Mouse (Mus musculus): Measurements from ENCODE around the gene Tmem163. TPM values are rescaled to one million over a fixed set of nuclear protein-coding genes. Genes with fewer than 3 reads are reported as not detected.

Gene Tmem163
- total and polyA plus RNA-seq, 2 experiments from 2014 or later: 78.2 to 91.4 TPM

DNA sequence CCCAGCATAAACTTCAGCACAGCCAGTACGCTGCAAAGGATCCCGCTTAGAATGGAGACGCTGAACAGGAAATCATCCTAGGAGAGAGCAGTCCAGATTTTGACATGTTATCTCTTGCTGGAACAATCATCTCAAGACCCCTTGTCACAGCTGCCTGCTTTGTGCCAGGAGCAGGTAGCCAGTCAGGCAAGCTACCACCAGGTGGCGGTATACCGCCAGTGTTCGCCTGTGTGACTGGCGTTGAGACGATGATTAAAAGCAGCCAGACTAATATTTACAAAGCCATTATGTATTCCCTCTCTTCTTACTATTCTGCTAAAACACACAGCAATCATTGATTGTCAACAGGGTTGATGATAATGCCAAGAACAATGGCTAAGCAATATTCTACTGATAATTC, 179.1 kb downstream of the Tmem163 start:
- DNase-seq (ENCODE audit: low spot score) (peak; percentile 90), ATAC-seq (ENCODE audit: low FRiP score) (peak; percentile 71)
- H3K9ac ChIP-seq (replicated peaks; ENCODE audit: low read length, poor library complexity, severe bottlenecking): no peak overlapping the region
- peak overlapping the region; percentile 68 for H3K27ac ChIP-seq (ENCODE audit: low read depth, low read length)
- 9% methylated on average over 8 of the region's 8 CpGs for WGBS
- H3K9me3 ChIP-seq (ENCODE audit: low read length): no peaks in the 10 kb centered on the region
- no peaks in the 10 kb centered on the region for H3K27me3 ChIP-seq (ENCODE audit: insufficient read depth, low read length)
- peak; percentile 99 for TF ChIP-seq CTCF (IDR thresholded peaks at IDR 0.05)
- no peaks in the 10 kb centered on the region for H3K36me3 ChIP-seq (ENCODE audit: insufficient read depth, low read length)
- peaks cover 2% of the 10 kb centered on the region; the same call in 1 of the 2 replicates for H3K4me1 ChIP-seq (ENCODE audit: insufficient read depth, low read length)
- H3K4me2 ChIP-seq (ENCODE audit: low read depth, low read length, poor library complexity, severe bottlenecking): no peak overlapping the region
- no peak overlapping the region for H3K4me3 ChIP-seq (ENCODE audit: low read depth, low read length)

DNA sequence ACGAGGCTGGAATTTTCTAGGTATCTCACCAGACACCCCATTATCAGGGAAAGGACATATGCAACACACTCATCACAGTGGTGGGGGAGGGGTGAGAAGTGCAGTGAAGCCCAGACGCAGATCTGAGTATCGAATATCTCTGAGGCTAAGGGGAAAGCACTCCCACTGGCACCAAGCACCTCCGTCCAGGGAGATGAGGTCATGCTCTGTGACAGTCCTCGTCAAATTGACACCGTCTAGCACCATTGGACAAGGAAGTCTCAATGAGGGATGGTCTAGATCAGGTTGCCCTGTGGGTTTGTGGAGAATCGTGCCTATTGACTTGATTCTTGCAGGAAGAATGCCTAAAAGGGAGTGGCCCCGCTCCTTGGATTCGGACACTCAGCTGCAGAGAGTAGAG, 180.6 kb downstream of the Tmem163 start:
- Histone ChIP-seq H3K27me3 (ENCODE audit: insufficient read depth, low read length) (no peaks in the 10 kb centered on the region), H3K4me2 (ENCODE audit: low read depth, low read length, poor library complexity, severe bottlenecking) (no peak overlapping the region), H3K9ac (replicated peaks; ENCODE audit: low read length, poor library complexity, severe bottlenecking) (no peak overlapping the region), H3K27ac (ENCODE audit: low read depth, low read length) (no peak overlapping the region), H3K4me1 (ENCODE audit: insufficient read depth, low read length) (peaks cover 2% of the 10 kb centered on the region; the same call in 1 of the 2 replicates), H3K36me3 (ENCODE audit: insufficient read depth, low read length) (no peaks in the 10 kb centered on the region), H3K9me3 (ENCODE audit: low read length) (no peaks in the 10 kb centered on the region), H3K4me3 (ENCODE audit: low read depth, low read length) (no peak overlapping the region)
- ATAC-seq (ENCODE audit: low FRiP score): no peak
- TF ChIP-seq CTCF (IDR thresholded peaks at IDR 0.05): no peak
- 60% methylated on average over 9 of the region's 9 CpGs for WGBS
- no peak for DNase-seq (ENCODE audit: low spot score)

DNA sequence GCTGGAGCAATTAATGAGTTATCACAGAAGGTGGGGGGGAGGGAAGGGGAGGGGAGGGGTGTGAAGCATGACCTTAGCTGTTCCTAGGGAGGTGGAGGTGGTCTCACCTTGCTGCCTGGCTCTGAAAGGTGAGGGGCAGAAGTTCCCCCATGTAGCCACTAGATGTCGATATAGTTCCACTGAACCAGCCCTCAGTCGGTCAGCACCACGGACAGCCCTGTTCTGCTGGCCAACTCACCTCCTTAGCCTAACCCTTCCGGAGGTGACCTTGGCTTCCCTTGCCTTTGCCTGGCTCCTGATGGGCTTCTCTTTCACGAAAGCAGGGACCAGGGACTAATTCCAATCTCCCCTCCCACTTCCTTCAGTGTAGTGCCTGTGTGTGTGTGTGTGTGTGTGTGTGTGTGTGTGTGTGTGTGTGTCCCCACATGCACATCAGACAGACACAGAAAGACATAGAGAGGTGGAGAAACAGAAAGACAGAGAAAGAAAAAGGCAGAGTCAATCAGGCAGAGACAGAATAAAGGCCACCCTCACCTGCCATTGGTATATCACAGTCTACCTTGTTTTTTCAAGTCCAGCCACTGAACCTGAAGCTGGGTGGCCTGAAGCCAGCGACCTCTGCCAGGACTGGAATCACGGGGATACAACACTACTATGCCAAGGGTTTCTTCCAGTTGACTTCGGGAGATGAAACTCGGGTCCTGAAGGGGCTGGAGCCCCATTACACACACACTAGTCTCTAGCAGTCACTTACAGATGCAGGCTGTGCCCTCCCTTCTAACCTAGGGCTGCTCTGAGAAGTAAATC, 182.4 kb downstream of the Tmem163 start:
- Histone ChIP-seq H3K27ac (ENCODE audit: low read depth, low read length) (no peak overlapping the region), H3K4me1 (ENCODE audit: insufficient read depth, low read length) (peaks cover 2% of the 10 kb centered on the region; the same call in 1 of the 2 replicates), H3K36me3 (ENCODE audit: insufficient read depth, low read length) (no peaks in the 10 kb centered on the region), H3K4me3 (ENCODE audit: low read depth, low read length) (no peak overlapping the region), H3K9ac (replicated peaks; ENCODE audit: low read length, poor library complexity, severe bottlenecking) (no peak overlapping the region), H3K9me3 (ENCODE audit: low read length) (no peaks in the 10 kb centered on the region), H3K4me2 (ENCODE audit: low read depth, low read length, poor library complexity, severe bottlenecking) (0 out of 2 replicates have a peak overlapping the region, but pooled peaks have one; percentile 15), H3K27me3 (ENCODE audit: insufficient read depth, low read length) (no peaks in the 10 kb centered on the region)
- TF ChIP-seq CTCF (IDR thresholded peaks at IDR 0.05): peak; percentile 99
- ATAC-seq (ENCODE audit: low FRiP score): 0 out of 2 replicates have a peak, but pooled peaks have one; percentile 39
- peak; percentile 64 for DNase-seq (ENCODE audit: low spot score)
- 34% methylated on average over 9 of the region's 9 CpGs for WGBS

DNA sequence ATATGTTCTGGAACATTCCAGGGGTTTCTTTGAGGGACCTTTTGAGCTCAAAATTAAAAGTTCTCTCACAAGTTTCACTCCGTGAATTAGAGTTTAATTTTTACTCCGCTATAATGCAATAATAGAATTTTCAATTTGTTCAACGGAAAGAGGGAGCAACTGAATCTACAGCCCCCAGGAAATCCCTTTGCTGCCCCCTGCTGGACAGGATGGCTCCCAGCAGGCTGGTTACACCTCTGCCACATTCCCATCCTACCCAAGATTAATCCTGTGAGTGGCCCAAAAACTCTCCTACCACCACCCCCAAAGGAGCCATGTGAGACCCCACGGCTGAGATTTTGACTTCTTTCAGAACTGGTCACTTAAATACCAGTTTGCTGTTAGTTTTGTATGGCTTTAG, 192.2 kb downstream of the Tmem163 start:
- Histone ChIP-seq H3K9ac (replicated peaks; ENCODE audit: low read length, poor library complexity, severe bottlenecking) (no peak overlapping the region), H3K4me1 (ENCODE audit: insufficient read depth, low read length) (no peaks in the 10 kb centered on the region), H3K9me3 (ENCODE audit: low read length) (no peaks in the 10 kb centered on the region), H3K36me3 (ENCODE audit: insufficient read depth, low read length) (0 out of 2 replicates have a peak, but pooled peaks cover 10% of the 10 kb centered on the region), H3K4me3 (ENCODE audit: low read depth, low read length) (no peak overlapping the region), H3K4me2 (ENCODE audit: low read depth, low read length, poor library complexity, severe bottlenecking) (no peak overlapping the region), H3K27me3 (ENCODE audit: insufficient read depth, low read length) (no peaks in the 10 kb centered on the region), H3K27ac (ENCODE audit: low read depth, low read length) (no peak overlapping the region)
- ATAC-seq (ENCODE audit: low FRiP score): no peak
- peak; percentile 70 for TF ChIP-seq CTCF (IDR thresholded peaks at IDR 0.05)
- 77% methylated on average over 4 of the region's 4 CpGs for WGBS
- DNase-seq (ENCODE audit: low spot score): peak; percentile 36

DNA sequence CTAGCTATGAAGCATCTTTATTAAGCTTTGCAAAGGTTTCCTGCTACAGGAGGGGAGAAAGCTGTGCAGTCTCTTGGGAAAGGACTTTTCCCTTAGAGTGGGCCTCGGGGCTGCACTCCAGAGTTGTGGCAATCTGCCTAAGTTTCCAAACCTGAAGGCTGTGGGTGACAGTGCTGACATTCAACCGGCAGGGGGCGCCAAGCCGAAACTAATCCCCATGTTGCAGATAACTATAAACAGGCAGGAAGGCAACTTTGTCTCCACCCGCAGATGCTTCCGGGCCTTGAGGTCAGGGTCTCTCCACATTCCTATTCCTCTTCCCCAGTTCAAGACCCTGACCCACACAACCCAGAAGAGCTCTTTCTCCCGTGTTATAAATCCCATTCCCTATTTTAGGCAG, 194.5 kb downstream of the Tmem163 start:
- 44% methylated on average over 7 of the region's 7 CpGs for WGBS
- H3K9me3 ChIP-seq (ENCODE audit: low read length): no peaks in the 10 kb centered on the region
- TF ChIP-seq CTCF (IDR thresholded peaks at IDR 0.05): peak; percentile 78
- H3K4me2 ChIP-seq (ENCODE audit: low read depth, low read length, poor library complexity, severe bottlenecking): no peak overlapping the region
- H3K27me3 ChIP-seq (ENCODE audit: insufficient read depth, low read length): no peaks in the 10 kb centered on the region
- ATAC-seq (ENCODE audit: low FRiP score) (peak; percentile 15; the same call in 1 of the 2 replicates), DNase-seq (ENCODE audit: low spot score) (peak; percentile 53)
- H3K9ac ChIP-seq (replicated peaks; ENCODE audit: low read length, poor library complexity, severe bottlenecking): no peak overlapping the region
- H3K4me1 ChIP-seq (ENCODE audit: insufficient read depth, low read length): no peaks in the 10 kb centered on the region
- 0 out of 2 replicates have a peak, but pooled peaks cover 11% of the 10 kb centered on the region for H3K36me3 ChIP-seq (ENCODE audit: insufficient read depth, low read length)
- no peak overlapping the region for H3K27ac ChIP-seq (ENCODE audit: low read depth, low read length)
- no peak overlapping the region for H3K4me3 ChIP-seq (ENCODE audit: low read depth, low read length)

DNA sequence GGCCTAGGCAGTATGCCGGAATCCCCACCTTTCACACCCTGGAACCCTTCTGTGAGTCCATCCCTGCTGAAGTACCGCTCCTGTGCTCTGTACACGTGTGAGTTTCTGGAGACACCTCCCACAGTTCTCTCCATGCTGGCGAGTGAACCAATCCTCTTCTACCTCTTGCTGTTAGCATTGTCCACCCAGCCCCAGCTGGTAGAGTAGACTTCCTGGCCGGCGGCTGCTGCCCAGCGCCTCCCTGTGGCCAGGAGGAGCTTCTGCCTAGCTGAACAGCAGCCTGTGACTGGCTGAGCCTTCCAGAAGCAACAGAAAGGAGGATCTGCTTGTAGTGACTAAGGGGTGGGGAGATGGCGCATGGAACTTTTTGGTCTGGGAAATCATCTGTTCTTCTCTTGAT, 195.2 kb downstream of the Tmem163 start:
- Histone ChIP-seq H3K36me3 (ENCODE audit: insufficient read depth, low read length) (0 out of 2 replicates have a peak, but pooled peaks cover 11% of the 10 kb centered on the region), H3K4me1 (ENCODE audit: insufficient read depth, low read length) (no peaks in the 10 kb centered on the region), H3K27me3 (ENCODE audit: insufficient read depth, low read length) (no peaks in the 10 kb centered on the region), H3K9me3 (ENCODE audit: low read length) (no peaks in the 10 kb centered on the region), H3K4me3 (ENCODE audit: low read depth, low read length) (no peak overlapping the region), H3K27ac (ENCODE audit: low read depth, low read length) (no peak overlapping the region), H3K9ac (replicated peaks; ENCODE audit: low read length, poor library complexity, severe bottlenecking) (no peak overlapping the region), H3K4me2 (ENCODE audit: low read depth, low read length, poor library complexity, severe bottlenecking) (no peak overlapping the region)
- ATAC-seq (ENCODE audit: low FRiP score) (peak; percentile 35; the same call in 1 of the 2 replicates), DNase-seq (ENCODE audit: low spot score) (peak; percentile 28)
- 93% methylated on average over 8 of the region's 8 CpGs for WGBS
- peak; percentile 57 for TF ChIP-seq CTCF (IDR thresholded peaks at IDR 0.05)
